Mouse (Mus musculus): Measurements from ENCODE around the gene Foxred1. TPM values are rescaled to one million over a fixed set of nuclear protein-coding genes. Genes with fewer than 3 reads are reported as not detected.

Foxred1 gene
- total RNA-seq, 2 experiments from 2014 or later, result 94.3 to 94.4 TPM

GRCm38 (mm10) chr9:35160662-35161061 lies 50.2 kb downstream of the Foxred1 start:
- intact Hi-C loops (cut with DNase I), result loop anchor here (5.0 to 10.0 kb wide), 3 partner anchors 43 to 406 kb away; partner anchors contain the start of gene St3gal4
- no peak for DNase-seq (ENCODE audit: low spot score)

- no peak for DNase-seq (ENCODE audit: low spot score)
- intact Hi-C loops (cut with DNase I), result no loop called here
Measured at GRCm38 (mm10) chr9:35158477-35158876, 52.4 kb downstream of the Foxred1 start.

GRCm38 (mm10) chr9:35156862-35157261 lies 54.0 kb downstream of the Foxred1 start:
- no peak for DNase-seq (ENCODE audit: low spot score)
- intact Hi-C loops (cut with DNase I), result loop anchor here (2.0 kb wide), 1 partner anchor 104 kb away; no protein-coding TSS in a partner anchor

GRCm38 (mm10) chr9:35156002-35156710 lies 54.7 kb downstream of the Foxred1 start:
- intact Hi-C loops (cut with DNase I), result loop anchor here (2.0 kb wide), 1 partner anchor 103 kb away; no protein-coding TSS in a partner anchor
- peak; percentile 54 for DNase-seq (ENCODE audit: low spot score)

Other genes with a start within 250 kb of the Foxred1 start
- 10 to 100 TPM; 33.2 to 34.1 TPM for gene St3gal4, start 91.8 kb downstream of the Foxred1 start, total RNA-seq (2021)
- 10 to 100 TPM; 15.6 to 15.8 TPM for gene Dcps, start 35.0 kb downstream of the Foxred1 start, total RNA-seq (2021)
- gene Srpr, start 10.9 kb downstream of the Foxred1 start, total RNA-seq (2021), result 100 to 1,000 TPM in 1 of 2 experiments, 10 to 100 TPM in 1; 87.9 to 100 TPM
- 1 to 10 TPM; 6.1 to 6.5 TPM for gene Tirap, start 10.8 kb downstream of the Foxred1 start, total RNA-seq (2021)
- gene Fam118b, start 56.8 kb upstream of the Foxred1 start, total RNA-seq (2021), result 10 to 100 TPM; 15.0 to 15.9 TPM
- 10 to 100 TPM; 11.5 to 13.0 TPM for gene Rpusd4, start 56.8 kb upstream of the Foxred1 start, total RNA-seq (2021)
- 10 to 100 TPM; 14.0 to 16.1 TPM for gene Cdon, start 210.1 kb upstream of the Foxred1 start, total RNA-seq (2021)